Mouse (Mus musculus): ENCODE results near the gene Aimp2. TPM values are rescaled to one million over a fixed set of nuclear protein-coding genes. Genes with fewer than 3 reads are reported as not detected.

Aimp2 gene
- total and polyA plus RNA-seq, 3 experiments = 134 to 142 TPM; not detected in 1

GRCm38 (mm10) chr5:143871547-143872169 is 38.0 kb downstream of the Aimp2 start:
- no peak overlapping the region for H3K27ac ChIP-seq (ENCODE audit: control insufficient read depth, low read depth, low read length)
- DNase-seq (ENCODE audit: low read depth, low spot score) = no peak

More at GRCm38 (mm10) chr5:143871547-143872169, 38.0 kb downstream of the Aimp2 start:
- TF ChIP-seq NELFE (IDR thresholded peaks at IDR 0.05; ENCODE audit: low read depth, low read length) (no peak), CTCF (IDR thresholded peaks at IDR 0.05 in 2 of 3, conservative IDR thresholded peaks at IDR 0.05 in 1 of 3; ENCODE audit: control insufficient read depth in 1 of 3, insufficient read depth in 1 of 3, low read depth in 2 of 3, low read length in 3 of 3, poor library complexity in 1 of 3, severe bottlenecking in 1 of 3) (no peak), MAFK (IDR thresholded peaks at IDR 0.05; ENCODE audit: borderline replicate concordance, low read depth, low read length) (no peak), GATA1 (IDR thresholded peaks at IDR 0.05; ENCODE audit: low read depth, low read length) (no peak), MAZ (IDR thresholded peaks at IDR 0.05; ENCODE audit: low read depth, low read length) (no peak), CHD1 (IDR thresholded peaks at IDR 0.05; ENCODE audit: low read depth, low read length) (no peak), TAL1 (IDR thresholded peaks at IDR 0.05; ENCODE audit: low read length) (no peak), MYC (IDR thresholded peaks at IDR 0.05; ENCODE audit: low read depth, low read length) (no peak), MYB (IDR thresholded peaks at IDR 0.05; ENCODE audit: low read depth, low read length) (no peak), JUND (IDR thresholded peaks at IDR 0.05; ENCODE audit: low read depth, low read length) (no peak), SMC3 (IDR thresholded peaks at IDR 0.05; ENCODE audit: low read depth, low read length) (no peak), USF2 (IDR thresholded peaks at IDR 0.05; ENCODE audit: borderline replicate concordance in 1 of 2, insufficient read depth in 1 of 2, low read depth in 1 of 2, low read length in 2 of 2) (no peak), ZC3H11A (IDR thresholded peaks at IDR 0.05; ENCODE audit: low read depth, low read length) (no peak), USF1 (IDR thresholded peaks at IDR 0.05; ENCODE audit: low read depth, low read length) (no peak)
- H3K36me3 ChIP-seq (ENCODE audit: control insufficient read depth in 1 of 2, insufficient read depth in 2 of 2, low read length in 2 of 2) = peaks cover 0 to 10% of the 10 kb centered on the region in 2 experiments; a peak in 1 of 4 replicates
- no peak overlapping the region for H3K9ac ChIP-seq (ENCODE audit: control insufficient read depth, low read depth, low read length, poor library complexity, severe bottlenecking)
- no peaks in the 10 kb centered on the region; the same call in 1 of the 2 replicates for H3K79me2 ChIP-seq (ENCODE audit: control insufficient read depth, insufficient read depth, low read length, poor library complexity)
- H3K27me3 ChIP-seq (ENCODE audit: control insufficient read depth in 1 of 2, insufficient read depth in 2 of 2, low read length in 2 of 2) = no peaks in the 10 kb centered on the region
- H3K4me1 ChIP-seq (ENCODE audit: control insufficient read depth in 1 of 2, insufficient read depth in 2 of 2, low read length in 2 of 2) = no peaks in the 10 kb centered on the region
- no peaks in the 10 kb centered on the region for H3K9me3 ChIP-seq (replicated peaks; ENCODE audit: insufficient read depth, low read length)
- no peak overlapping the region for H3K4me3 ChIP-seq (ENCODE audit: control insufficient read depth in 1 of 2, insufficient read depth in 1 of 2, low read depth in 2 of 2, low read length in 2 of 2)

Other genes starting within 250 kb of the Aimp2 start
- gene Usp42, start 177.6 kb downstream of the Aimp2 start, total RNA-seq (2012; rRNA removed) = 7.8 and 8.1 TPM in 2 replicates
- 10 to 100 TPM in 1 of 2 experiments, not detected in 1; 18.6 TPM for gene Usp42, start 177.6 kb downstream of the Aimp2 start, polyA plus RNA-seq (2012; ENCODE audit: insufficient read depth in 1 of 2, insufficient read length in 2 of 2, low read depth in 1 of 2, low replicate concordance in 2 of 2, missing spikeins in 1 of 2)
- 13.9 and 14.8 TPM in 2 replicates for gene Eif2ak1, start 92.1 kb downstream of the Aimp2 start, total RNA-seq (2012; rRNA removed)
- gene Eif2ak1, start 92.1 kb downstream of the Aimp2 start, polyA plus RNA-seq (2012; ENCODE audit: insufficient read depth in 1 of 2, insufficient read length in 2 of 2, low read depth in 1 of 2, low replicate concordance in 2 of 2, missing spikeins in 1 of 2) = 10 to 100 TPM; 26.7 to 33.5 TPM
- 0.19 TPM in 1 of 2 replicates, not detected in the other for gene Ankrd61, start 12.2 kb downstream of the Aimp2 start, total RNA-seq (2012; rRNA removed)
- gene Ankrd61, start 12.2 kb downstream of the Aimp2 start, polyA plus RNA-seq (2012; ENCODE audit: insufficient read depth in 1 of 2, insufficient read length in 2 of 2, low read depth in 1 of 2, low replicate concordance in 2 of 2, missing spikeins in 1 of 2) = under 1 TPM in 1 of 2 experiments, not detected in 1; 0.64 TPM
- 16.5 and 17.7 TPM in 2 replicates for gene Pms2, start 117 bp upstream of the Aimp2 start, total RNA-seq (2012; rRNA removed)
- 10 to 100 TPM in 1 of 2 experiments, not detected in 1; 17.3 TPM for gene Pms2, start 117 bp upstream of the Aimp2 start, polyA plus RNA-seq (2012; ENCODE audit: insufficient read depth in 1 of 2, insufficient read length in 2 of 2, low read depth in 1 of 2, low replicate concordance in 2 of 2, missing spikeins in 1 of 2)
- 0.39 TPM in 1 of 2 replicates, not detected in the other for gene Gm42421, start 18.3 kb upstream of the Aimp2 start, total RNA-seq (2012; rRNA removed)
- under 1 TPM in 1 of 2 experiments, not detected in 1; 0.84 TPM for gene Gm42421, start 18.3 kb upstream of the Aimp2 start, polyA plus RNA-seq (2012; ENCODE audit: insufficient read depth in 1 of 2, insufficient read length in 2 of 2, low read depth in 1 of 2, low replicate concordance in 2 of 2, missing spikeins in 1 of 2)
- 0.04 TPM in 1 of 2 replicates, not detected in the other for gene Rsph10b, start 23.2 kb upstream of the Aimp2 start, total RNA-seq (2012; rRNA removed)
- gene Rsph10b, start 23.2 kb upstream of the Aimp2 start, polyA plus RNA-seq (2012; ENCODE audit: insufficient read depth in 1 of 2, insufficient read length in 2 of 2, low read depth in 1 of 2, low replicate concordance in 2 of 2, missing spikeins in 1 of 2) = under 1 TPM in 1 of 2 experiments, not detected in 1; 0.17 TPM
- 56.0 and 61.7 TPM in 2 replicates for gene Ccz1, start 105.0 kb upstream of the Aimp2 start, total RNA-seq (2012; rRNA removed)
- gene Ccz1, start 105.0 kb upstream of the Aimp2 start, polyA plus RNA-seq (2012; ENCODE audit: insufficient read depth in 1 of 2, insufficient read length in 2 of 2, low read depth in 1 of 2, low replicate concordance in 2 of 2, missing spikeins in 1 of 2) = 100 to 1,000 TPM in 1 of 2 experiments, 10 to 100 TPM in 1; 58.0 to 166 TPM
- not detected in 2 replicates for gene Ocm, start 116.8 kb upstream of the Aimp2 start, total RNA-seq (2012; rRNA removed)
- gene Ocm, start 116.8 kb upstream of the Aimp2 start, polyA plus RNA-seq (2012; ENCODE audit: insufficient read depth in 1 of 2, insufficient read length in 2 of 2, low read depth in 1 of 2, low replicate concordance in 2 of 2, missing spikeins in 1 of 2) = not detected
- gene Lmtk2, start 190.6 kb upstream of the Aimp2 start, total RNA-seq (2012; rRNA removed) = 14.2 and 14.8 TPM in 2 replicates
- gene Lmtk2, start 190.6 kb upstream of the Aimp2 start, polyA plus RNA-seq (2012; ENCODE audit: insufficient read depth in 1 of 2, insufficient read length in 2 of 2, low read depth in 1 of 2, low replicate concordance in 2 of 2, missing spikeins in 1 of 2) = 10 to 100 TPM in 1 of 2 experiments, not detected in 1; 12.6 TPM